Mouse (Mus musculus): ENCODE results near the gene Mbd3l2. TPM values are rescaled to one million over a fixed set of nuclear protein-coding genes. Genes with fewer than 3 reads are reported as not detected.

Mbd3l2 gene
- not detected for polyA plus RNA-seq (2012; fragmentation: generic; extraction: Trizol)

GRCm38 (mm10) chr9:18430354-18430753 is at the start of gene Mbd3l2:
Mbd3l2 (plus strand) TSS chr9:18430654.

GRCm38 (mm10) chr9:18402895-18403294 is 27.6 kb upstream of the Mbd3l2 start, which contains the start of gene Naalad2:
Naalad2 (minus strand) TSS chr9:18402995.

GRCm38 (mm10) chr9:18404118-18404517 is 26.3 kb upstream of the Mbd3l2 start, which contains the start of gene Ubtfl1:
Ubtfl1 (plus strand) TSS chr9:18404418.

GRCm38 (mm10) chr9:18478168-18478567 is 47.7 kb downstream of the Mbd3l2 start, which contains the start of the genes Zfp558 and Mbd3l1:
Zfp558 (minus strand) TSS chr9:18478268.
Mbd3l1 (plus strand) TSS chr9:18478359.

Other genes starting within 250 kb of the Mbd3l2 start
- gene Chordc1, start 138.5 kb upstream of the Mbd3l2 start, polyA plus RNA-seq (2012; fragmentation: generic; extraction: Trizol) = 1 to 10 TPM in 1 of 2 experiments, under 1 TPM in 1; 0.66 to 5.6 TPM
- 1 to 10 TPM in 1 of 2 experiments, under 1 TPM in 1; 0.12 to 5.3 TPM for gene Naalad2, start 27.7 kb upstream of the Mbd3l2 start, polyA plus RNA-seq (2012; fragmentation: generic; extraction: Trizol)
- gene Ubtfl1, start 26.2 kb upstream of the Mbd3l2 start, polyA plus RNA-seq (2012; fragmentation: generic; extraction: Trizol) = not detected
- gene Zfp558, start 47.6 kb downstream of the Mbd3l2 start, polyA plus RNA-seq (2012; fragmentation: generic; extraction: Trizol) = under 1 TPM; 0.01 to 0.24 TPM
- not detected for gene Mbd3l1, start 47.7 kb downstream of the Mbd3l2 start, polyA plus RNA-seq (2012; fragmentation: generic; extraction: Trizol)
- not detected for gene Muc16, start 243.9 kb downstream of the Mbd3l2 start, polyA plus RNA-seq (2012; fragmentation: generic; extraction: Trizol)